In the genomic region with DNA sequence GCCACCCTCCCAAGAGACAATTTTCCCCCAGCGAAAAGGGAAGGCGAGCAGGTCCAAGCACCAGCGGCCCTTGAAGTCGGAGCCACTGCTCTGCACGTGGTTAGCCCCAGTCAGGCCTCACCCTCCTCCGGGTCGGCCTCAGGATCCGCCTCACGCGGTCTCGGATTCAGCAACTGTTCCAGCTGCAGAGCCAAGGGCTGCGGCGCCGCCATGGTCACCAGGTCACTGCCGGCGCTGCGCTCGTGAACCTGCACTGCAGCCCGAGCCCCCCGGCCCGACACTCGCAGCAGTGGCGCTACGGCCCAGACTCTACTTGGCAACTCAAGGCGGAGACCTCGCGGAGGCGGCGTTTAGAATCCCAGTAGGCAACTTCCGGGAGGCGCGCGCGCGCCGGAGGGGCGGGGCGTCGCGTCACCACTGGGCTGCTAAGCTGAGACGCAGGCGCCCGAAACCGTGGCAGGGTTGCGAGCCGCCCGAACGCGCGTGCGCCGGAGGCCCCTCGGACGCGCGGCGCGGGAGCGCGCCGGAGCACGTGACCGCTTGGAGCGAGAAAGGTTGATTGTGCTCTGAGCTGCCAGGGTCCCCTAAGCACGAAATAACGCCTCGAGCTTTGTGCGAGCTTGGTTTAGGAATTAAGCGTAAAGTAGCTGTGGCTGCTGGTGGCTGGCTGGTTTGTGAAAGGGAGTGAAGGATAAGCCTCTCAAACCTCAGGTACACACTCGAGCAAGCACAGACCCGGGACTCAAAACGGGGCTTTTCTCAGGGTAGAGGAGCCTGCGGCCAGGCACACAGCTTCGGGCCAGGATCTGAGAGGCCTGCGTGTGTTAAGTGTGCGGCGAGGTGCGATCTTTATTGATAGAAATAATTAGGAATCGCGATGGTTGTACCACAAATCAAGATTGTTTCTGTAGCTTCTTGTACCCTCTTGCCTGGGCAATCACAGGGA, we compare ENCODE assay signal across 1 mouse cellular context.
A peak's percentile ranks its signal among the peaks of the same experiment; 100 is the strongest.
TF ChIP-seq lines count a peak whose summit lies in the region.

TSS of gene Aatf (minus strand) at position 352 of the 946 bp plus-strand sequence.

TF ChIP-seq in myocyte, 11 proteins besides CTCF, POLR2A, EP300 and RAD21 (continued from another document):
- peak in 1 of 3 experiments; percentile 24 for TF ChIP-seq MYOG (IDR thresholded peaks at IDR 0.05; ENCODE audit: control insufficient read depth in 1 of 3, insufficient read depth in 1 of 3, insufficient read length in 2 of 3, low read depth in 2 of 3)
- peak in 1 of 3 experiments; percentile 3 for TF ChIP-seq MYOD1 (IDR thresholded peaks at IDR 0.05; ENCODE audit: control insufficient read depth in 1 of 3, insufficient read length in 2 of 3, low read depth in 2 of 3)
- no peak for TF ChIP-seq CEBPB (IDR thresholded peaks at IDR 0.05; ENCODE audit: insufficient read depth, poor library complexity, severe bottlenecking)
- no peak for TF ChIP-seq TCF3 (IDR thresholded peaks at IDR 0.05; ENCODE audit: insufficient read length, low read depth)
- TF ChIP-seq REST (IDR thresholded peaks at IDR 0.05; ENCODE audit: insufficient read depth, insufficient read length) = no peak
- peak; percentile 96 for TF ChIP-seq USF1 (IDR thresholded peaks at IDR 0.05; ENCODE audit: low read depth)
